Mouse (Mus musculus) G1E (cell line): ENCODE results near the gene Gpatch8.

Experiments used
- CTCF ChIP-seq: IDR thresholded peaks from 2 replicates; pipeline ENCODE4 v1.5.1; 2012; ENCODE audit warnings: low read depth, low read length, inconsistent platforms, mixed read lengths
- GATA1 ChIP-seq: IDR thresholded peaks from 2 replicates; pipeline ENCODE4 v1.6.1; 2012; ENCODE audit warnings: borderline replicate concordance, low read length, inconsistent platforms, mixed read lengths
- POLR2AphosphoS5 ChIP-seq: IDR thresholded peaks from 2 replicates; pipeline ENCODE4 v1.6.1; 2012; ENCODE audit warnings: low read depth, low read length, inconsistent platforms; ENCODE audit not compliant: insufficient replicate concordance
- TAL1 ChIP-seq: conservative IDR thresholded peaks from 2 replicates; pipeline ENCODE4 v1.6.1; 2012; ENCODE audit warnings: low read depth, low read length, inconsistent platforms, mixed read lengths

GRCm38 (mm10) chr11:102487901-102488300, 68.3 kb downstream of the Gpatch8 start:
- no peak for TF ChIP-seq GATA1
- no peak for TF ChIP-seq CTCF
- TF ChIP-seq POLR2AphosphoS5, result no peak
- TF ChIP-seq TAL1, result peak; percentile 69
